Mouse (Mus musculus): ENCODE measurements around the gene Tnfsf12. TPM values are rescaled to one million over a fixed set of nuclear protein-coding genes. Genes with fewer than 3 reads are reported as not detected.

Tnfsf12 gene
- polyA plus RNA-seq, 1 experiment from 2014 or later, result 1.2 TPM

DNA sequence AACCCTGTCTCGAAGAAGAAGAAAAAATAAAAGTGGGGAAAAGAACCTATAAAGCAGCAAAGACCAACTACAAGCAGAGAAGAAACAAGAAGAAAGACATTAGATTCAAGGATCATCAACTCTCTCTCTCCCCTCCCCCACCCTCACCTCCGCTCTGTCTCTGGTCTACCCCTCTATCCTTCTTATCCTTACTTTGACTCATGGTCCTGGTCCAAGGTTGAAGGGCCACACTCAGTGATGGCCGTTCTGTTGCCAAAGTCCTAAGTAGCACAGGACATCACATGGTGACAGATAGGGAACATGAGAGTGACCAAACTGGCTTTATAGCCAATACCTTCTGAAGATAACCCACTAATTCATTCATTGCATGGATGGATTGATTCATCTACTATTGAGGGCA is 1.7 kb upstream of the Tnfsf12 start:
- H3K4me3 ChIP-seq (replicated peaks; ENCODE audit: low read length), result no peak overlapping the region
- no peak overlapping the region for H3K27ac ChIP-seq (ENCODE audit: low read length)
- no peaks in the 10 kb centered on the region for H3K36me3 ChIP-seq (ENCODE audit: control insufficient read depth, insufficient read depth)
- H3K9ac ChIP-seq (replicated peaks; ENCODE audit: low read depth, low read length), result no peak overlapping the region
- no peak overlapping the region for H3K4me2 ChIP-seq (ENCODE audit: low read length)
- no peaks in the 10 kb centered on the region for H3K27me3 ChIP-seq (replicated peaks; ENCODE audit: control insufficient read depth, insufficient read depth, low read length)
- H3K9me3 ChIP-seq (ENCODE audit: control insufficient read depth, low read length), result no peaks in the 10 kb centered on the region
- peaks cover 11% of the 10 kb centered on the region for H3K4me1 ChIP-seq (replicated peaks; ENCODE audit: control insufficient read depth, insufficient read depth, low read length)
- ATAC-seq, result no peak
- WGBS, result 86% methylated on average over 2 of the region's 3 CpGs

DNA sequence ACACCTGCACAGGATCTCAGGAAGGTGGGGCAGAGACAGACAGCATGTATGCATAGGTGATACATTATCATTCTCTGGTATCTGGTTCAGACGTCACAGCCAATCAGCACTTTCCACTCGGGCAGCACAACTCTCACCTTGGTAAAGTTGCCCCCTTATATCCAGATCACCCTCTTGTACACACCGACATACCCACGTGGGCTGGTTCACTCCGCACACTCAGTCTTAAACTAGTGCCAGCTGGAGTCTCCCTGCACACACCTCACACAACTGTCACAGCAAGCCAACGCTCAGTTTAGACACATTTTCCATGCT is 646 bp downstream of the Tnfsf12 start:
- 24% methylated on average over 6 of the region's 6 CpGs for WGBS
- Histone ChIP-seq H3K4me1 (replicated peaks; ENCODE audit: control insufficient read depth, insufficient read depth, low read length) (peaks cover 11% of the 10 kb centered on the region), H3K27ac (ENCODE audit: low read length) (no peak overlapping the region), H3K9me3 (ENCODE audit: control insufficient read depth, low read length) (no peaks in the 10 kb centered on the region), H3K27me3 (replicated peaks; ENCODE audit: control insufficient read depth, insufficient read depth, low read length) (no peaks in the 10 kb centered on the region), H3K36me3 (ENCODE audit: control insufficient read depth, insufficient read depth) (no peaks in the 10 kb centered on the region), H3K9ac (replicated peaks; ENCODE audit: low read depth, low read length) (peak overlapping the region; percentile 68), H3K4me2 (ENCODE audit: low read length) (peak overlapping the region; percentile 90), H3K4me3 (replicated peaks; ENCODE audit: low read length) (peak overlapping the region; percentile 44)
- 0 out of 2 replicates have a peak, but pooled peaks have one; percentile 47 for ATAC-seq

DNA sequence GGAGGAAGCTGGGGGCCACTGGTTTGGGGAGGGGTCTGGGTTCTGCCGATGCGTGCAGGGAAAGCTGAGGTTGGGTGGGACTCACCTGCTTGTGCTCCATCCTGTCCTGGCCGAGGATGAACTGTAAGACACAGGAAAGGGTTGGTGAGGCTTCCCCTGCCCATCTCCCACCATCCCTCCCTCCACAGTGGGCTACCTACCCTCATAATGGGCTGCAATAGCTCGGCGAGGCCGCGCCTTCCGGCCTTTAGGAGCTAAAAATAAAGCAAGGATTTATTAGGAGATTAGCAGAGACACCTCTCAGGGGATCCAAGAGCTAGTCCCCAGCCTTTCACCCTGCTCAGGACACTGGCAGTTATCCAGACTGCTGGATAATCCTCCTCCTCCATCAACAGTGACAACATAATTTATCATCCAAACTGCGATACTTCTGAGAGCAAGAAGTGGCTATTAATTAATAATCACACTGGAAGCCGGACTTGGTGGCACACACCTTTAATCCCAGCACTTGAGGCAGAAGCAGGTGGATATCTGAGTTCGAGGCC is 2.2 kb downstream of the Tnfsf12 start:
- no peak for ATAC-seq
- H3K4me2 ChIP-seq (ENCODE audit: low read length), result no peak overlapping the region
- no peaks in the 10 kb centered on the region for H3K9me3 ChIP-seq (ENCODE audit: control insufficient read depth, low read length)
- H3K27me3 ChIP-seq (replicated peaks; ENCODE audit: control insufficient read depth, insufficient read depth, low read length), result no peaks in the 10 kb centered on the region
- peaks cover 11% of the 10 kb centered on the region for H3K4me1 ChIP-seq (replicated peaks; ENCODE audit: control insufficient read depth, insufficient read depth, low read length)
- WGBS, result 67% methylated on average over 11 of the region's 11 CpGs
- H3K27ac ChIP-seq (ENCODE audit: low read length), result no peak overlapping the region
- no peak overlapping the region for H3K9ac ChIP-seq (replicated peaks; ENCODE audit: low read depth, low read length)
- no peak overlapping the region for H3K4me3 ChIP-seq (replicated peaks; ENCODE audit: low read length)
- no peaks in the 10 kb centered on the region for H3K36me3 ChIP-seq (ENCODE audit: control insufficient read depth, insufficient read depth)

DNA sequence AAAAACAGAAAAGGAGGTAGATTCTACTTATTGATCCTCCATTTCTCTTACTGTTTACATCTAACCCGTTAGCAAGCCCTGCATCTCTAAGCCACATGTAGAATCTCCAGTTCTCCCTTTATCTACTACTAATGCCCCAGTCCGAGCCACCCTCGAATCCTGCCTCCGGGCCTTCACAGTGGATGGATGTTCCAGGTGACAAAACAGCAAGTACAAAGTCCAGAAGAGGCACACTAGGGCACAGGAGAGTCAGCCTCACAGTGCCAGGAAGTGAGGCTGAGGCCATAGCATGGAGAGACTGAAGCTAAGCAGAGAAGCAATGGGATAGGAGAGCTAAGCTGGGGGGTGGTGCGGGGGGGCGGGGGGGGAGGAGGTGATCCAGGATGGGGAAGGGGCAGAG is 2.8 kb downstream of the Tnfsf12 start:
- no peak for ATAC-seq
- Histone ChIP-seq H3K36me3 (ENCODE audit: control insufficient read depth, insufficient read depth) (no peaks in the 10 kb centered on the region), H3K4me2 (ENCODE audit: low read length) (no peak overlapping the region), H3K9me3 (ENCODE audit: control insufficient read depth, low read length) (no peaks in the 10 kb centered on the region), H3K27ac (ENCODE audit: low read length) (no peak overlapping the region), H3K4me1 (replicated peaks; ENCODE audit: control insufficient read depth, insufficient read depth, low read length) (peaks cover 11% of the 10 kb centered on the region), H3K9ac (replicated peaks; ENCODE audit: low read depth, low read length) (no peak overlapping the region), H3K4me3 (replicated peaks; ENCODE audit: low read length) (no peak overlapping the region), H3K27me3 (replicated peaks; ENCODE audit: control insufficient read depth, insufficient read depth, low read length) (no peaks in the 10 kb centered on the region)
- 84% methylated on average over 6 of the region's 6 CpGs for WGBS

DNA sequence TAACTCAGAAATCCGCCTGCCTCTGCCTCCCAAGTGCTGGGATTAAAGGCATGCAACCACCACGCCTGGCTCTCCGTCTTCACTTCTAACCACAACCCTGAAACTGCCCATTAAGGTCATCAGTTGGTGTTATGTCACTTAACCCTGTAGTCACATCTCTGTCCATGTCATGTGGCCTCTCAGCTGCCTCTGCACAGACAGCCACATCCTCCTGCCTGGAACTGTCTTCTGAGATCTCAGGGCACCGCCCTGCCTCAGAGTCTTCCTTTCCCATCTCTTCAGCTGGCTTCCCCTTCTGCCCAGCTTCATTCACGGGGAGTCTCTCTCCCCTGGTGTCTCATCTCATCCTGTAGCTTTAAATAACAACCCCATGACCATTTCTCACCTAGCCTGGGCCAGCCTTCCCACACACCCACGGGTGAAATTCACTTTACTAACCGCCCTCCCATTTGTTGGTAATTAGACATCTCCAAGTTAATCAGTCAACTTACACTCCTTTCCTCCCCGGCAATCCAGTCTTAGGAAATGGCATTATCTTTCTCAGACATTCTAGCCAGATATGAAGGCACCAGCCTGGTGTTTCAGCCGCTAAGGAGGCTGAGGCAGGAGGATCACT is 3.3 kb downstream of the Tnfsf12 start:
- no peak for ATAC-seq
- WGBS, result 81% methylated on average over 9 of the region's 9 CpGs
- Histone ChIP-seq H3K27me3 (replicated peaks; ENCODE audit: control insufficient read depth, insufficient read depth, low read length) (no peaks in the 10 kb centered on the region), H3K4me2 (ENCODE audit: low read length) (no peak overlapping the region), H3K9me3 (ENCODE audit: control insufficient read depth, low read length) (no peaks in the 10 kb centered on the region), H3K36me3 (ENCODE audit: control insufficient read depth, insufficient read depth) (no peaks in the 10 kb centered on the region), H3K4me1 (replicated peaks; ENCODE audit: control insufficient read depth, insufficient read depth, low read length) (peaks cover 11% of the 10 kb centered on the region), H3K27ac (ENCODE audit: low read length) (no peak overlapping the region), H3K9ac (replicated peaks; ENCODE audit: low read depth, low read length) (no peak overlapping the region), H3K4me3 (replicated peaks; ENCODE audit: low read length) (no peak overlapping the region)

DNA sequence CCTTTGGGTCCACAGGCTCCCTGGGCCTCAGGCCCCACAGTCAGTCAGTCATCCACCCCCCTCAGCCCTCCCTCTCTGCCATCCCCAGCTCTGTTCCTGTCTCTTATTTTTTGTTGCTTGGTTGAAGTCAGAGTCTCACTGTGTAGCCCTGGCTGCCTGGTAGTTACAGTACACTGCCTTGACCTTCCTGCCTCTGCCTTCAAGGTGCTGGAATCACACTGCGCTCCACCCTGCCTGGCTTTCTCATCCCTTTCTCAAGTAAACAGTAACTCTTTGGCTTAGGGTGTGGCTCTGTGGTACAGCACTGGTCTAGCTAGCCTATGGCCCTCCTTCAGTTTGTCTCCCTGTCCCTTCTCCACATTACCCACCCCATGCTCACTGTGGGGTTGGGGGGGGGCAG is 5.8 kb downstream of the Tnfsf12 start:
- H3K27me3 ChIP-seq (replicated peaks; ENCODE audit: control insufficient read depth, insufficient read depth, low read length), result no peaks in the 10 kb centered on the region
- no peak overlapping the region for H3K4me2 ChIP-seq (ENCODE audit: low read length)
- H3K27ac ChIP-seq (ENCODE audit: low read length), result no peak overlapping the region
- H3K9ac ChIP-seq (replicated peaks; ENCODE audit: low read depth, low read length), result no peak overlapping the region
- WGBS, result 97% methylated on average over 1 of the region's 1 CpGs
- no peak for ATAC-seq
- peaks cover 12% of the 10 kb centered on the region for H3K4me1 ChIP-seq (replicated peaks; ENCODE audit: control insufficient read depth, insufficient read depth, low read length)
- no peaks in the 10 kb centered on the region for H3K9me3 ChIP-seq (ENCODE audit: control insufficient read depth, low read length)
- H3K4me3 ChIP-seq (replicated peaks; ENCODE audit: low read length), result no peak overlapping the region
- H3K36me3 ChIP-seq (ENCODE audit: control insufficient read depth, insufficient read depth), result no peaks in the 10 kb centered on the region

DNA sequence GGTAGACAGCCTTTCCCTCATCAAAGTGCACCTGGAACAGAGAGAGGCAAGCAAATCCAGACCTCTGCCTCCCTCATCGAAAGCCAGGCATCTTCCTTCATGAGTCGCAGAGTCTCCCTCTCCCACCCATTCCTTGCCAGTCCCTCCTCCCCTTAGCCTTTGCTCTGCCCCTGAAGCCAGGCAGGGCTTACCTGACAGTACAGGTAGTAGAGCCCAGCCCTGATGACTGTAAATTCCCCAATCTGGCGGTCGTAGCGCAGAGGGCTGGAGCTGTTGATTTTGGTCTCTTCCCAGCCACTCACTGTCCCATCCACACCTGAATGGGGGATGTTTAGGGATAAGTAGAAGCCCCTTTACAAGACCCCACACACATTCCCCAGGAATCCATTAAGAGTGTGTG is 8.6 kb downstream of the Tnfsf12 start:
- H3K4me1 ChIP-seq (replicated peaks; ENCODE audit: control insufficient read depth, insufficient read depth, low read length), result peaks cover 24% of the 10 kb centered on the region
- ATAC-seq, result no peak
- H3K9me3 ChIP-seq (ENCODE audit: control insufficient read depth, low read length), result no peaks in the 10 kb centered on the region
- H3K36me3 ChIP-seq (ENCODE audit: control insufficient read depth, insufficient read depth), result no peaks in the 10 kb centered on the region
- no peak overlapping the region for H3K4me2 ChIP-seq (ENCODE audit: low read length)
- H3K27ac ChIP-seq (ENCODE audit: low read length), result no peak overlapping the region
- no peak overlapping the region for H3K4me3 ChIP-seq (replicated peaks; ENCODE audit: low read length)
- WGBS, result 61% methylated on average over 5 of the region's 5 CpGs
- H3K27me3 ChIP-seq (replicated peaks; ENCODE audit: control insufficient read depth, insufficient read depth, low read length), result no peaks in the 10 kb centered on the region
- no peak overlapping the region for H3K9ac ChIP-seq (replicated peaks; ENCODE audit: low read depth, low read length)

DNA sequence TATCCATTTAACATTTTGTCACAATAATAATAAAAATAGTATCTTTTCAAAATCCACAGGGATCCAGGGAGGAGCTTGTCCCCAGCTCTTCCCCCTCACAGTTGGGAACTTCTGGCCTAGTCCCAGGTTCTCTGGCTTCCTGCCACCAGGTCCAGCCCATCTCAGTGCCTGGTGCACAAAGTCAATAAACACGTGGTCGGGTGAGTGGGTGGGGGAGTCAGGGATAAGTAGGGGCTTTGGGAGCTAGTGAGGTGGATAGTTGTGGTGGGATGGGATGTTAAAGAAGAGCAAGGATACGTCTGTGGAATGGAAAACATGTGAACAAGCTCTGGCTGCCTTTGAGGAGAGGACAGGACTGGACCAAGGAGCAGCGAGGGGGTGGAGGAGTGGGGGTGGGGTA is 9.3 kb downstream of the Tnfsf12 start:
- H3K9ac ChIP-seq (replicated peaks; ENCODE audit: low read depth, low read length), result 0 out of 2 replicates have a peak overlapping the region, but pooled peaks have one; percentile 22

DNA sequence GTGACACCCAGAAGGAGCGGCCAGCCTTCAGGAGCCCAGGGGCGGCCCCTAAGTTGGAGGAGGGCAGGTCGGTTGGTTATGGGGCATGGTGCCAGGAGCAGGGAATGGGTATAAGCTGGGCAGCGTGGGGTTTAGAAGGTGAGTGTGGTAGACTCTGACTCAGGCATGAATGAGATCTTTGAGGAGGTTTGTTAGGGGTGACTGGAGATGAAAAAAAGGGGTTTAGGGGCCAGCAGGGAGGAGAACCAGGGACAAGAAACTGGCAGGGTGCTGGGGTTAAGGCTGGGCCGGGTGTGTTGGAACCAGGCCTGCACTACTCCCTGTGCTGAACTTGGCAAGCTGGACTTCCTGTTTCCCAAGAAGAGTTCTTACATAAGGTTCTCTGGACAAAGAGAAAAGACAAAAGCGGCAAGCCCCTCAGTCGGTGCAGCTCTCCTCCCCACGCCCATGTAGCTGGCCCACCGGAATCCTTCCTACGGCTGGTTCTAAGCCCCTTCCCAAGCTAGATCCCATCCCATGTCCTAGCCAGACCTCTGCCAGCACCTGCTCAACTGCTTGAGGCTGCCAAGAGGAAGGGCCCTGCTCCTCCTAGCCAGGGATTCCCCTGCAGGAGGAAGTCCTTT is 10.0 kb downstream of the Tnfsf12 start, which contains the start of gene Tnfsf13:
Gene Tnfsf13, minus strand, starts transcription at position 259 of the 623 bp plus-strand sequence.
- peaks cover 31% of the 10 kb centered on the region for H3K4me1 ChIP-seq (replicated peaks; ENCODE audit: control insufficient read depth, insufficient read depth, low read length)
- H3K27me3 ChIP-seq (replicated peaks; ENCODE audit: control insufficient read depth, insufficient read depth, low read length), result no peaks in the 10 kb centered on the region
- no peak within 1 kb of the TSS for H3K4me3 ChIP-seq (replicated peaks; ENCODE audit: low read length)
- WGBS, result 43% methylated on average over 10 of the region's 10 CpGs
- 0 out of 2 replicates have a peak within 1 kb of the TSS, but pooled peaks have one; percentile 29 for H3K9ac ChIP-seq (replicated peaks; ENCODE audit: low read depth, low read length)
- no peaks in the 10 kb centered on the region for H3K9me3 ChIP-seq (ENCODE audit: control insufficient read depth, low read length)
- H3K27ac ChIP-seq (ENCODE audit: low read length), result peak within 1 kb of the TSS; percentile 65
- no peak within 1 kb of the TSS for H3K4me2 ChIP-seq (ENCODE audit: low read length)
- no peak for ATAC-seq
- H3K36me3 ChIP-seq (ENCODE audit: control insufficient read depth, insufficient read depth), result no peaks in the 10 kb centered on the region

More for the DNA sequence above, 9.3 kb downstream of the Tnfsf12 start:
- WGBS, result 12% methylated on average over 4 of the region's 4 CpGs
- H3K36me3 ChIP-seq (ENCODE audit: control insufficient read depth, insufficient read depth), result no peaks in the 10 kb centered on the region
- no peak overlapping the region; the same call in none of the 2 replicates for H3K27ac ChIP-seq (ENCODE audit: low read length)
- no peaks in the 10 kb centered on the region for H3K27me3 ChIP-seq (replicated peaks; ENCODE audit: control insufficient read depth, insufficient read depth, low read length)
- peaks cover 24% of the 10 kb centered on the region for H3K4me1 ChIP-seq (replicated peaks; ENCODE audit: control insufficient read depth, insufficient read depth, low read length)
- no peak for ATAC-seq
- no peak overlapping the region for H3K4me2 ChIP-seq (ENCODE audit: low read length)
- H3K9me3 ChIP-seq (ENCODE audit: control insufficient read depth, low read length), result no peaks in the 10 kb centered on the region
- no peak overlapping the region for H3K4me3 ChIP-seq (replicated peaks; ENCODE audit: low read length)
